ENCODE assay signal across 8 mouse cellular contexts in the genomic region with DNA sequence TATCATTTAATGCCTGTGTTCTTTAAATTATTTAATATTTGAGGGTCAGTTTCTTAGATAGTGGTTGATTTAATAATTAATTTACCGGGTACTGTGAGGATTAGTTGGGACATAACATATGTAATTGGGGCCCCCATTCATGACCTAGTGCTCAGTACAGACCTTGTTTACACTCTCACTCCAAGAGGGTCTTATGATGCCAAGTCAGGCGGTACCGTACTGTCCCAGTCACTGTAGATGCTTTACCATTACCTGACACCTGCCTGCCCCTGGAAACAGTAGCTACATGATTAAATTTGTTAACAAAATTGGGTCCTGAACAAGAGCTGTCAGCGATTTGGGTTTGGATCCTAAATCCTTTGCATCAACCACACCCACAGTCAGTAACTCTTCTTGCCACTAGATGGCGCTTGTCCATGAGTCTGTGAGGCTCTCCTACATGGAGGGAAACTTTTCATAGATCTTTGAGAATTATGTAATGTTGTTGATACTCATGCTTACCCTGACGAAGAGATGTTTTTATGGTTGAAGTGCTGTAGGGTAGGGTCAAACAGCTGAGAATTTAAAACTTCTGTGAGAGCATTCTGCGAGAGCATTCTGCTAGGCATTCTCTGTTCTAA. TPM values are rescaled to one million over a fixed set of nuclear protein-coding genes. Genes with fewer than 3 reads are reported as not detected.
DNase-seq lines count a peak whose midpoint lies in the region; ATAC-seq and TF ChIP-seq lines count a peak whose summit lies in the region.

No protein-coding gene starts in this region.

- no peaks in the 10 kb centered on the region; the same call in 1 of the 2 replicates for H3K36me3 ChIP-seq in heart, adult 2 months (ENCODE audit: control insufficient read depth, insufficient read depth, low read length)
- H3K36me3 ChIP-seq in midbrain, embryonic 11.5 days (ENCODE audit: control insufficient read depth, insufficient read depth, low read length): no peaks in the 10 kb centered on the region

- ATAC-seq in midbrain, embryonic 11.5 days (ENCODE audit: low FRiP score): peak; percentile 69

- peak overlapping the region; percentile 42; the same call in 1 of the 2 replicates for H3K4me3 ChIP-seq in heart, adult 2 months
- H3K4me3 ChIP-seq in midbrain, embryonic 11.5 days (ENCODE audit: low read depth, low read length): no peak overlapping the region

- peak; percentile 62 for DNase-seq in A20 (ENCODE audit: low read depth, low spot score)
- peak; percentile 35 to 41 for DNase-seq in adrenal gland, adult 18-20 months (ENCODE audit: low spot score in 2 of 2)
- peak; percentile 33 for DNase-seq in embryo, embryonic 9.5 days (ENCODE audit: extremely low spot score)
- DNase-seq in heart, adult 2 months: peak; percentile 52 to 57
- DNase-seq in kidney, adult 8-10 months: peak; percentile 49 to 60
- peak; percentile 33 for DNase-seq in left cerebral cortex, postnatal 4 days
- DNase-seq in midbrain, embryonic 11.5 days (ENCODE audit: low spot score, missing footprints): peak; percentile 86
- peak; percentile 68 to 82 for DNase-seq in spleen, postnatal 10 days (ENCODE audit: low spot score in 2 of 2)

- no peaks in the 10 kb centered on the region for H3K27me3 ChIP-seq in heart, adult 2 months (ENCODE audit: control insufficient read depth, insufficient read depth, low read length)
- no peaks in the 10 kb centered on the region for H3K27me3 ChIP-seq in midbrain, embryonic 11.5 days (ENCODE audit: control insufficient read depth, insufficient read depth, low read length)

- 44% methylated on average over 7 of the region's 7 CpGs for WGBS in heart, adult 2 months
- 46% methylated on average over 7 of the region's 7 CpGs for WGBS in midbrain, embryonic 11.5 days

- H3K79me2 ChIP-seq in heart, adult 2 months (replicated peaks; ENCODE audit: control insufficient read depth, insufficient read depth, low read length): no peaks in the 10 kb centered on the region

- H3K27ac ChIP-seq in heart, adult 2 months: 0 out of 2 replicates have a peak overlapping the region, but pooled peaks have one; percentile 29
- H3K27ac ChIP-seq in midbrain, embryonic 11.5 days (ENCODE audit: low read depth, low read length): no peak overlapping the region

- H3K4me1 ChIP-seq in heart, adult 2 months (ENCODE audit: control insufficient read depth, insufficient read depth, low read length): peaks cover 2% of the 10 kb centered on the region
- peaks cover 8% of the 10 kb centered on the region; the same call in 1 of the 2 replicates for H3K4me1 ChIP-seq in midbrain, embryonic 11.5 days (ENCODE audit: control insufficient read depth, insufficient read depth, low read length)

- peak; percentile 98 for TF ChIP-seq CTCF in heart, adult 2 months (IDR thresholded peaks at IDR 0.05)

- H3K4me2 ChIP-seq in midbrain, embryonic 11.5 days: no peak overlapping the region

- no peak for TF ChIP-seq POLR2A in heart, adult 2 months (IDR thresholded peaks at IDR 0.05; ENCODE audit: insufficient read depth, low read depth, low read length)

- intact Hi-C loops in heart, adult 2 months (cut with DNase I): loop anchor here (1.0 to 5.0 kb wide), 3 partner anchors 51 to 108 kb away; no protein-coding TSS in a partner anchor
- intact Hi-C loops in left cerebral cortex, postnatal 4 days (cut with DNase I): loop anchor here (5.0 kb wide), 1 partner anchor 111 kb away; no protein-coding TSS in a partner anchor

- H3K9me3 ChIP-seq in midbrain, embryonic 11.5 days (ENCODE audit: control insufficient read depth, low read length): no peaks in the 10 kb centered on the region

- peak overlapping the region; percentile 45; the same call in 1 of the 2 replicates for H3K9ac ChIP-seq in heart, adult 2 months (ENCODE audit: low read depth, low read length)
- H3K9ac ChIP-seq in midbrain, embryonic 11.5 days (ENCODE audit: low read length): no peak overlapping the region

- TF ChIP-seq EP300 in heart, adult 2 months (IDR thresholded peaks at IDR 0.05; ENCODE audit: insufficient read depth, low read depth, low read length): no peak

RNA-seq across cellular contexts. Expression of a gene that starts 33.2 kb away (rescaled TPM):
- 10 to 100 TPM; 18.3 to 28.9 TPM for total RNA-seq in adrenal gland, adult 18-20 months (2021)
- 10 to 100 TPM; 16.9 to 19.5 TPM for total RNA-seq in heart, adult 2 months (2021)
- 12.0 and 18.3 TPM in 2 replicates for polyA plus RNA-seq in heart, adult 2 months (2012; rRNA removed)
- 10 to 100 TPM; 58.9 to 68.2 TPM for total RNA-seq in left cerebral cortex, postnatal 4 days (2021)
- polyA plus RNA-seq in midbrain, embryonic 11.5 days (2014; fragmentation: Nextera tagmentation; extraction: Ambion mirVana): 36.6 and 38.6 TPM in 2 replicates

Comparison
In these comparisons a context has a peak if more than half of its experiments do, and no peak if none do; other contexts are left out.
1. DNase-seq: peak in every context shown above with its lines; median percentile 86 in midbrain, embryonic 11.5 days; 75 in spleen, postnatal 10 days; 62 in A20; 54 in heart, adult 2 months; 54 in kidney, adult 8-10 months; 38 in adrenal gland, adult 18-20 months; 33 in embryo, embryonic 9.5 days; 33 in left cerebral cortex, postnatal 4 days.